Mouse (Mus musculus): ENCODE measurements around the gene Mtmr12.

- TF ChIP-seq ZC3H11A (IDR thresholded peaks at IDR 0.05; ENCODE audit: borderline replicate concordance, low read depth, low read length), result no peak
- TF ChIP-seq MAFK (IDR thresholded peaks at IDR 0.05; ENCODE audit: insufficient read depth, low read depth, low read length), result no peak
These were observed 47.3 kb downstream of the Mtmr12 start for GRCm38 (mm10) chr15:12252141-12252489.

Measured in ES-E14 (cell line).